Mouse (Mus musculus): ENCODE results near the gene Sec24a. TPM values are rescaled to one million over a fixed set of nuclear protein-coding genes. Genes with fewer than 3 reads are reported as not detected.
"Not testable (repeated sequence)": the region's sequence is repeated elsewhere in the genome, so short reads cannot be mapped to it uniquely, and the experiment has no call there.

Sec24a gene
- 12.7 and 13.3 TPM in 2 replicates for polyA plus RNA-seq (2016; fragmentation: Nextera tagmentation; extraction: Ambion mirVana)

DNA sequence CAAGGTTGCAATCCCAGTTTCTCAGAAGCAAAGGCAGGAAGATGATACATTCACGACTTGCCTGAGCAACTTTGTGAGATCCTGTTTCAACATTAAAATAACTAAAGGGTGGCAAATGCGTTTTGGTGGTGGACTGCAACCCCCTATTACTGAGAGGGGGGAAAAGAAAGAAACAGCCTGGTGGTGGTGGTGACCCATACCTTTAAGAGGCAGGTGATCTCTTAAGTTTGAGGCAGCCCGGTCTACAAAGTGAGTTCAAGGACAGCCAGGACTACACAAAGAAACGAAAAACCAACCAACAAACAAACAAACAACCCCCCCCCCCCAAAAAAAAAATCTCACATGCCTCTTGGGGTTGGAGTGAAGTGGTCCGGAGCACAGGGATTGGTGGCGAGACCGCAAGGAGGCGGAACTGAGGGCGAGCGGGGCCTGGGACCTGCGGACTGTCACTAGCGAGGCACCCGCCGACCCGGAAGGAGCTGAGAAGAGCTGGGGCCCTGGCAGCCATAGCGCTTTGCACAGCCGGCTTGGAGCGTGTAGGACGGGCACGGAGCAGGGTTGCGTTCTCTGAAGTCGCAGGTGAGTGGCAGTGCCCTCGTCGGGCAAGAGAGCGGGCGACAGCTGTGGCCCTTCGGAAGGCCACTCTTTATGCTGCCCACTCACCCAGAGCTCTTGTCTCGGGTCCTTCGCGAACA lies at the start of gene Sec24a, which contains the start of gene Sar1b:
Sec24a (minus strand) TSS at position 422 of the 695 bp plus-strand sequence.
Sar1b (plus strand) TSS at position 475 of the 695 bp plus-strand sequence.
- Histone ChIP-seq H3K36me3 (no peaks in the 10 kb centered on the region), H3K9ac (replicated peaks) (peak within 1 kb of the TSS; percentile 84), H3K4me1 (replicated peaks) (peaks cover 7% of the 10 kb centered on the region), H3K4me2 (peak within 1 kb of the TSS; percentile 77), H3K4me3 (replicated peaks) (peak within 1 kb of the TSS; percentile 86), H3K9me3 (no peaks in the 10 kb centered on the region), H3K27ac (no peak within 1 kb of the TSS), H3K27me3 (0 out of 2 replicates have a peak, but pooled peaks cover 4% of the 10 kb centered on the region)
- under 1% methylated on average over 30 of the region's 30 CpGs for WGBS
- peak; percentile 82 for ATAC-seq (ENCODE audit: insufficient number of reproducible peaks, insufficient read depth, low FRiP score, low TSS enrichment, low read depth)

GRCm38 (mm10) chr11:51812022-51812546 lies 48.6 kb upstream of the Sec24a start:
- no peak for ATAC-seq (ENCODE audit: insufficient number of reproducible peaks, insufficient read depth, low FRiP score, low TSS enrichment, low read depth)

GRCm38 (mm10) chr11:51811230-51811629 lies 47.8 kb upstream of the Sec24a start:
- H3K36me3 ChIP-seq, result peaks cover 4% of the 10 kb centered on the region; the same call in 1 of the 2 replicates
- WGBS, result 81% methylated on average over 4 of the region's 4 CpGs
- ATAC-seq (ENCODE audit: insufficient number of reproducible peaks, insufficient read depth, low FRiP score, low TSS enrichment, low read depth), result no peak
- no peaks in the 10 kb centered on the region for H3K27me3 ChIP-seq
- H3K9me3 ChIP-seq, result no peaks in the 10 kb centered on the region
- H3K4me1 ChIP-seq (replicated peaks), result peaks cover 8% of the 10 kb centered on the region; the same call in 1 of the 2 replicates
- H3K9ac ChIP-seq (replicated peaks), result no peak overlapping the region
- no peak overlapping the region for H3K27ac ChIP-seq
- no peak overlapping the region for H3K4me3 ChIP-seq (replicated peaks)
- no peak overlapping the region for H3K4me2 ChIP-seq

More at GRCm38 (mm10) chr11:51812022-51812546, 48.6 kb upstream of the Sec24a start:
- Histone ChIP-seq H3K4me1 (replicated peaks) (peaks cover 8% of the 10 kb centered on the region; the same call in 1 of the 2 replicates), H3K36me3 (peaks cover 12% of the 10 kb centered on the region), H3K9me3 (no peaks in the 10 kb centered on the region), H3K4me3 (replicated peaks) (no peak overlapping the region), H3K9ac (replicated peaks) (no peak overlapping the region), H3K27me3 (no peaks in the 10 kb centered on the region), H3K4me2 (no peak overlapping the region), H3K27ac (no peak overlapping the region)
- WGBS, result 91% methylated on average over 8 of the region's 8 CpGs

DNA sequence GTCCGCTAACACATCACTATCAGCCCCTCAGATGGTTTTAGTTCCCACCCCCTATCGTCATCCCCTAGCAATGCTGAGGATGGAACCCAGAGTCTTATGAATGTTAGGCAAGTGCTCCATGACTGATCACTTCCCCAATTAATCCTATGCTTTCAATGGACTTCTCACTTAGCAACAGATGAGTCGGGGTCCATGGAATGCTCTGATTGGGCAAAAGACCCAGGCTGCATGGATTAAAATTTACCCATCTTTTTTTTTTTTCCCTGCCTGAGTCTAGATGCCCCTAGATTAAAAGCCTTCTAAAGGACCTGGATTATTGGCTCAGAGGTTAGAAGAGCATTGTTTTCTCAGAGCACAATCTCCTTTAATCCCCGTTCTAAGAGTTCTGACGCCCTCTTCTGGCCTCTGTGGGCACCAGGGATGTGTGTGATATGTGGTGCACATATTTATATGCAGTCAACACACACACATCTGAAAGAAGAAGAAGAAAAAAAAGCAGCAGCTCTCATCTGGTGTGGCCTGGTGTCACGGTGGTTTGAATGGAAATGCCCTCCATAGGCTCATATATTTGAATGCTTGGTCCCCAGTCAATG lies 46.3 kb upstream of the Sec24a start:
- 62% methylated on average over 6 of the region's 6 CpGs for WGBS
- Histone ChIP-seq H3K9me3 (no peaks in the 10 kb centered on the region), H3K27me3 (no peaks in the 10 kb centered on the region), H3K4me3 (replicated peaks) (no peak overlapping the region), H3K4me1 (replicated peaks) (peaks cover 13% of the 10 kb centered on the region), H3K27ac (no peak overlapping the region), H3K36me3 (peaks cover 2% of the 10 kb centered on the region; the same call in 1 of the 2 replicates), H3K4me2 (no peak overlapping the region), H3K9ac (replicated peaks) (no peak overlapping the region)
- ATAC-seq (ENCODE audit: insufficient number of reproducible peaks, insufficient read depth, low FRiP score, low TSS enrichment, low read depth), result no peak

DNA sequence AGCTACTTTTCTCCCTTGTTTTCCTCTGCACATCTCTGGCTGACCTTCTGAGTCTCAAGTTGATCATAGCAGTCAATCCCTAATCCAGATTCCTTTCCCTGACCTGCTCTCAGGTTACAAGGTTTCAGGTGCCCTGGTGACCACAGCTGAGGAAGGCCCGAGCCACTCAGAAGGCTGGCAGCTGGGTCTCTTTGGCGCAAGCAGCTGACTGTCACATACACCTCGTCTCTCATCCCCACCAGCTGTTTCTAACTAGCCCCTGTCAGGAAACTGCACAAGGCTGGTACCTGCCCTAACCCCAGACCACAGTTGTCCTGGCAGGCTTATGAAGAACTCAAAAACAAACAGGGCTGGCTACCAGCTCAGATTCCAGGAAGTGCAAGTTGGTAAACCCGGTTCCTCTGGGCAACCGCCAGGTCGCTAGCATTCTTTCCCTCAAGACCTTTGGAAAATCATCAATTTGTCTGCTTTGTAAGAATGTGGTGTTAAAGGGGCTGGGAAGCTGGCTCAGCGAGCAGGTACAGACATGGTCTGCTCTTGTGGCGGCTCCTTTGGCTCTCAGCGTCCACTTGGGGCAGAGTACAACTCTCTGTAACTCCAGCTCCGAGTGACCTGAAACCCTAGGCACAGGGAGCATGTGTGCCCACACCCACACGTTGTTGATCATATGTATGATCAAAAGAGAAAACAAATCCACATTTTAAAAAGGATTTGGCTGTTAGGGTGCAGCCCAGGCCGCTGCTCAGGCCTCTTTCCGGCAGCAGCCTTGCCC lies 43.9 kb upstream of the Sec24a start:
- 37% methylated on average over 13 of the region's 13 CpGs for WGBS
- no peaks in the 10 kb centered on the region for H3K27me3 ChIP-seq
- ATAC-seq (ENCODE audit: insufficient number of reproducible peaks, insufficient read depth, low FRiP score, low TSS enrichment, low read depth), result no peak

GRCm38 (mm10) chr11:51805221-51805981 lies 42.0 kb upstream of the Sec24a start:
- ATAC-seq (ENCODE audit: insufficient number of reproducible peaks, insufficient read depth, low FRiP score, low TSS enrichment, low read depth), result peak; percentile 76
- H3K4me2 ChIP-seq, result peak overlapping the region; percentile 63
- WGBS, result 19% methylated on average over 17 of the region's 17 CpGs
- H3K36me3 ChIP-seq, result no peaks in the 10 kb centered on the region
- no peaks in the 10 kb centered on the region for H3K9me3 ChIP-seq
- peak overlapping the region; percentile 44 for H3K9ac ChIP-seq (replicated peaks)
- peaks cover 13% of the 10 kb centered on the region for H3K4me1 ChIP-seq (replicated peaks)
- H3K27ac ChIP-seq, result 0 out of 2 replicates have a peak overlapping the region, but pooled peaks have one; percentile 25
- H3K27me3 ChIP-seq, result no peaks in the 10 kb centered on the region
- H3K4me3 ChIP-seq (replicated peaks), result peak overlapping the region; percentile 42

More for the DNA sequence above, 43.9 kb upstream of the Sec24a start:
- Histone ChIP-seq H3K36me3 (no peaks in the 10 kb centered on the region), H3K4me2 (no peak overlapping the region), H3K27ac (0 out of 2 replicates have a peak overlapping the region, but pooled peaks have one; percentile 53), H3K9ac (replicated peaks) (no peak overlapping the region), H3K9me3 (no peaks in the 10 kb centered on the region), H3K4me3 (replicated peaks) (no peak overlapping the region), H3K4me1 (replicated peaks) (peaks cover 13% of the 10 kb centered on the region)

DNA sequence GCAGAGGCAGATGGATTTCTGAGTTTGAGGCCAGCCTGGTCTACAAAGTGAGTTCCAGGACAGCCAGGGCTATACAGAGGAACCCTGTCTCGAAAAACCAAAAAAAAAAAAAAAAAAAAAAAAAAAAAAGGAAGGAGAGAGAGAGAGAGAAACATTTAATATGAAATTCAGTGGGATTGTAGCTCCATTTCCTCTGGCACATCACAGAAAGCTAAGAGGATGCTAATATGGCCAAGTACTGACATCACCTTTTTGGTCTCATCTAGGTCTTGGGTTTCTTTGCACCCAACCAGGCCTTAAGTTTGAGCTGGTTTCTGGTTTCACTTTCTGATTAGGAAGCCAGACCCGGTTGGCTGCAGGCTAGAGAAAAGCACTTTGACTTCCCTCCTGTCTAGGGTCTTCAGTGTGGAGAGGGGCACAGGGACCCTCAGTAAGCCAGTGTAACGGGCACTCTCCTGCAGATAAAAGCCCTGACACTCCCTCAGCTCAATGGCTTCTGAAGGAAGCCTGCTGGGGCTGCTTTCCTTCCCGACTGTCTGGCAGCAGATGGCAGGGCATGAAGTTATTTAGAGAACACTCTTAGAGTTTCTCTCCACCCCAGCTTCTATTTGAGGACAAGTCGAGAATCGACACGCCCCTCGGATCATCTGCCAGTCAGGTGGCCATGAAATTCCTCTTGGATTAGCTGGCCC lies 37.3 kb upstream of the Sec24a start:
- H3K27me3 ChIP-seq, result no peaks in the 10 kb centered on the region
- H3K27ac ChIP-seq, result no peak overlapping the region
- H3K9ac ChIP-seq (replicated peaks), result no peak overlapping the region
- ATAC-seq (ENCODE audit: insufficient number of reproducible peaks, insufficient read depth, low FRiP score, low TSS enrichment, low read depth), result no peak
- H3K4me3 ChIP-seq (replicated peaks), result no peak overlapping the region
- WGBS, result 36% methylated on average over 8 of the region's 8 CpGs
- peaks cover 4% of the 10 kb centered on the region for H3K4me1 ChIP-seq (replicated peaks)
- no peaks in the 10 kb centered on the region for H3K9me3 ChIP-seq
- no peak overlapping the region for H3K4me2 ChIP-seq
- H3K36me3 ChIP-seq, result no peaks in the 10 kb centered on the region

GRCm38 (mm10) chr11:51796272-51796671 lies 32.8 kb upstream of the Sec24a start:
- Histone ChIP-seq H3K9me3 (no peaks in the 10 kb centered on the region), H3K27ac (no peak overlapping the region), H3K36me3 (peaks cover 19% of the 10 kb centered on the region), H3K4me1 (replicated peaks) (no peaks in the 10 kb centered on the region; the same call in 1 of the 2 replicates), H3K27me3 (no peaks in the 10 kb centered on the region), H3K4me3 (replicated peaks) (no peak overlapping the region), H3K4me2 (no peak overlapping the region), H3K9ac (replicated peaks) (no peak overlapping the region)
- ATAC-seq (ENCODE audit: insufficient number of reproducible peaks, insufficient read depth, low FRiP score, low TSS enrichment, low read depth), result no peak
- 78% methylated on average over 4 of the region's 4 CpGs for WGBS

- H3K4me3 ChIP-seq (replicated peaks), result no peak overlapping the region
- WGBS, result 89% methylated on average over 7 of the region's 7 CpGs
- no peaks in the 10 kb centered on the region for H3K27me3 ChIP-seq
- ATAC-seq (ENCODE audit: insufficient number of reproducible peaks, insufficient read depth, low FRiP score, low TSS enrichment, low read depth), result no peak
- no peak overlapping the region for H3K9ac ChIP-seq (replicated peaks)
- H3K4me1 ChIP-seq (replicated peaks), result no peaks in the 10 kb centered on the region; the same call in 1 of the 2 replicates
- no peak overlapping the region for H3K4me2 ChIP-seq
- no peak overlapping the region for H3K27ac ChIP-seq
- H3K9me3 ChIP-seq, result 0 out of 2 replicates have a peak, but pooled peaks cover 3% of the 10 kb centered on the region
- H3K36me3 ChIP-seq, result peaks cover 70% of the 10 kb centered on the region
These were observed 27.2 kb upstream of the Sec24a start for GRCm38 (mm10) chr11:51790662-51791061.

DNA sequence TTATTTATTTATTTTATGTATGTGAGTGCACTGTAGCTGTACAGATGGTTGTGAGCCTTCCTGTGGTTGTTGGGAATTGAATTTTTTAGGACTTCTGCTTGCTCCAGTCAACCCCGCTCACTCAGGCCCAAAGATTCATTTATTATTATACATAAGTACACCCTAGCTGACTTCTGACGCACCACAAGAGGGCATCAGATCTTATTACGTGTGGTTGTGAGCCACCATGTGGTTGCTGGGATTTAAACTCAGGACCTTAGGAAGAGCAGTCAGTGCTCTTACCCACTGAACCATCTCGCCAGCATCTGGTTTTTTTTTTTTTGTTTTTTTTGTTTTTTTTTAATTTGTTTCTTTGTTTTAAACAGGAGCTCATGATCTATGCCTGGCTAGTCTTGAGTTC lies 26.3 kb upstream of the Sec24a start:
- not testable (repeated sequence) for H3K4me1 ChIP-seq (replicated peaks); H3K9ac ChIP-seq (replicated peaks); ATAC-seq (ENCODE audit: insufficient number of reproducible peaks, insufficient read depth, low FRiP score, low TSS enrichment, low read depth); H3K27ac ChIP-seq; H3K27me3 ChIP-seq; H3K4me3 ChIP-seq (replicated peaks); H3K9me3 ChIP-seq; H3K4me2 ChIP-seq
- H3K36me3 ChIP-seq, result peaks cover 76% of the 10 kb centered on the region
- WGBS, result 87% methylated on average over 4 of the region's 4 CpGs
